Mouse (Mus musculus): ENCODE measurements around the gene Zbtb42. TPM values are rescaled to one million over a fixed set of nuclear protein-coding genes. Genes with fewer than 3 reads are reported as not detected.

Gene Zbtb42
- polyA plus RNA-seq, 1 experiment from 2014 or later = 2.4 TPM

DNA sequence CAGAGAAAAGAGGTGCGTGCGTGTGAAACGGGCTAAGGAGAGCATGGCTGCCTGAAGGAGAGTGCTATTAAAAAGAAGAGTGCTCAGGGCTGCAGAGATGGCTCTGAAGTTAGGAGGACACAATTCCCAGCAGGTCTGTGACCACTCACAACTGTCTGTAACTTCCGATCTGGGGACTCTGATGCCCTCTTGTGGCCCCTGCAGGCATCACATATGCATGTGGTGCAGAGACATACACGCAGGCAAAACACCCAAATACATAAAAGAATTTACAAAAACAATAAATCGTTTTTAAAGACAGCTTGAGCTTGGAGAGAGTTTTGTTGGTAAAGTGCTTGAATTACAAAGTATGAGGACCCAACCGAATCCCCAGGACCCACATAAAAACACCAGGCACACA, 38.5 kb downstream of the Zbtb42 start:
- no peak overlapping the region for H3K4me2 ChIP-seq (ENCODE audit: low read length)
- peaks cover 7% of the 10 kb centered on the region; the same call in 1 of the 2 replicates for H3K4me1 ChIP-seq (ENCODE audit: control insufficient read depth, insufficient read depth, low read depth, low read length)
- peaks cover 6% of the 10 kb centered on the region for H3K27me3 ChIP-seq (replicated peaks; ENCODE audit: control insufficient read depth, insufficient read depth, low read length)
- no peaks in the 10 kb centered on the region for H3K9me3 ChIP-seq (ENCODE audit: control insufficient read depth, low read length)
- no peak overlapping the region for H3K4me3 ChIP-seq (ENCODE audit: low read length)
- no peak for ATAC-seq
- WGBS = 28% methylated on average over 7 of the region's 7 CpGs
- H3K9ac ChIP-seq (ENCODE audit: low read depth, low read length) = no peak overlapping the region
- H3K27ac ChIP-seq (ENCODE audit: low read depth, low read length) = no peak overlapping the region
- H3K36me3 ChIP-seq (ENCODE audit: control insufficient read depth, insufficient read depth, low read length) = no peaks in the 10 kb centered on the region

DNA sequence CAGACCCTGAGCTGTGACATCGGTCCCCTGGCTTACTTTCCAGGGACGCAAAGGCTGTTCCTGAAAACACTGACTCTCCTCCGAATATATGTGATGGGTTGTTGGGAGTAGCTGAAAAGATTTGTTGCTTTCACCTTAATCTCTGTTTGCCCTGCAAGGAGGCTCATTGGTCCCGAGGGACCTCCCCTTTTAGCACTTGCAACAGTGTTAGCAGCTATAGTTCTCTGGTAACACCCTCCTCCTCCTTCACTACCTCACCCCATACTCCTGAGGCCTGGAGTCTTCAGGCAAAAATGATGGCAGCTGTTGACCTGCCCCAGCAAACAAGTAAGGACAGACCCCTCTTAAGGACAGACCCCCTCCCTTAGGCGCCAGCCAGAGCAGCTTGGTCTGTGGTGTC, 40.4 kb downstream of the Zbtb42 start:
- H3K4me2 ChIP-seq (ENCODE audit: low read length) = no peak overlapping the region
- H3K9ac ChIP-seq (ENCODE audit: low read depth, low read length) = no peak overlapping the region
- no peak for ATAC-seq
- WGBS = 72% methylated on average over 5 of the region's 5 CpGs
- peaks cover 6% of the 10 kb centered on the region for H3K27me3 ChIP-seq (replicated peaks; ENCODE audit: control insufficient read depth, insufficient read depth, low read length)
- H3K4me1 ChIP-seq (ENCODE audit: control insufficient read depth, insufficient read depth, low read depth, low read length) = peaks cover 20% of the 10 kb centered on the region
- H3K9me3 ChIP-seq (ENCODE audit: control insufficient read depth, low read length) = no peaks in the 10 kb centered on the region
- no peak overlapping the region for H3K4me3 ChIP-seq (ENCODE audit: low read length)
- H3K36me3 ChIP-seq (ENCODE audit: control insufficient read depth, insufficient read depth, low read length) = no peaks in the 10 kb centered on the region
- H3K27ac ChIP-seq (ENCODE audit: low read depth, low read length) = no peak overlapping the region

DNA sequence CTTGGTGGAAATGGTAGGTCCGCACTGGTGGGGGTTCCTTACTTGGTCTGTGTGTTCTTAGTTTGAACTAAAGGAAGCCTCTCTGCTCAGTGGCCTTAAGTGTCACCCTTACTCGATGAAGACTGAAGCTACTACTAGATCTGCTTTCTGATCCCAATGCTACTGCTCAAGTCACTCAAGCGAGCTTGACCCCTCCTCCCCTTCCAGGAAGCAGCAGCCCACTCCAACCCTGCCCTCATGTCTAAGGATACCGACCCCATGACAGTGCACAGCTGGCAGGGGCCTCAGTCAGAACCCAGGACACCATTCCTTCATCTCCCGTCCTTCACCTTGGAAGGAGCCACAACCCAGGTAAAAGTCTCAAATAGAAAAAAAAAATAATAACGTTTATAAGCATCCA, 41.6 kb downstream of the Zbtb42 start, which contains the start of gene Cep170b:
Gene Cep170b (plus strand): TSS at position 240 of the 400 bp plus-strand sequence.
- H3K4me3 ChIP-seq (ENCODE audit: low read length) = peak within 1 kb of the TSS; percentile 89
- peak within 1 kb of the TSS; percentile 88 for H3K4me2 ChIP-seq (ENCODE audit: low read length)
- H3K36me3 ChIP-seq (ENCODE audit: control insufficient read depth, insufficient read depth, low read length) = no peaks in the 10 kb centered on the region
- no peaks in the 10 kb centered on the region for H3K9me3 ChIP-seq (ENCODE audit: control insufficient read depth, low read length)
- WGBS = 72% methylated on average over 6 of the region's 6 CpGs
- peak within 1 kb of the TSS; percentile 59 for H3K27ac ChIP-seq (ENCODE audit: low read depth, low read length)
- peak within 1 kb of the TSS; percentile 82 for H3K9ac ChIP-seq (ENCODE audit: low read depth, low read length)
- peaks cover 28% of the 10 kb centered on the region for H3K4me1 ChIP-seq (ENCODE audit: control insufficient read depth, insufficient read depth, low read depth, low read length)
- peaks cover 6% of the 10 kb centered on the region for H3K27me3 ChIP-seq (replicated peaks; ENCODE audit: control insufficient read depth, insufficient read depth, low read length)
- no peak for ATAC-seq

DNA sequence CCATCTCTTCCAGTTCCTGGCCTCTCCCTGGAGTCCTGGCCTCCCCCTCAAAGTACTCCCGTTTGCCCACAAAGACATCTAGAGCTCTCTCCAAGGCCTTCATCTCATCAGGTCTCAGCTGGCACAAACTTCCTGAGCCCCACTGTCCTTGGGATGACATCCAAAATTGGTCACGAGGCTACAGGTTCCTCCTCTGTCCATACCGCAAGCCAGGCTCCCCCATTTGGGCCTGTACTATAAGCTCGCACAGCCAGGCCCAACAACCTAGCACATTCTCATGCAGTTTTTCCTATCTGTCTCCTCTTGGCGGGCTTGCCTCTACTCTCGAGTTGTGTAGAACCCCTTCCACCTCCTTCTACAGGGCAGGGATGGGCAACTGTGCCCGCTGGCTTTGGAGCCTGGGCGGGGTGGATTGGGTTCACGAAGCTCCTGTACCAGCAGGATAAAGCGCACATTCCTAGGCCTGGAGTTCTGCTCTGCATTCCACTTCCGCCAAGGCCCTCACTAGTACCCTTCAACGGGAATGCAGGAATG, 42.3 kb downstream of the Zbtb42 start:
- H3K9ac ChIP-seq (ENCODE audit: low read depth, low read length) = peak overlapping the region; percentile 82
- H3K4me3 ChIP-seq (ENCODE audit: low read length) = peak overlapping the region; percentile 89
- peaks cover 28% of the 10 kb centered on the region for H3K4me1 ChIP-seq (ENCODE audit: control insufficient read depth, insufficient read depth, low read depth, low read length)
- H3K4me2 ChIP-seq (ENCODE audit: low read length) = peak overlapping the region; percentile 88
- no peak; the same call in 1 of the 2 replicates for ATAC-seq
- H3K27ac ChIP-seq (ENCODE audit: low read depth, low read length) = peak overlapping the region; percentile 59
- WGBS = 38% methylated on average over 12 of the region's 12 CpGs
- H3K36me3 ChIP-seq (ENCODE audit: control insufficient read depth, insufficient read depth, low read length) = no peaks in the 10 kb centered on the region
- H3K9me3 ChIP-seq (ENCODE audit: control insufficient read depth, low read length) = no peaks in the 10 kb centered on the region
- H3K27me3 ChIP-seq (replicated peaks; ENCODE audit: control insufficient read depth, insufficient read depth, low read length) = peaks cover 6% of the 10 kb centered on the region

DNA sequence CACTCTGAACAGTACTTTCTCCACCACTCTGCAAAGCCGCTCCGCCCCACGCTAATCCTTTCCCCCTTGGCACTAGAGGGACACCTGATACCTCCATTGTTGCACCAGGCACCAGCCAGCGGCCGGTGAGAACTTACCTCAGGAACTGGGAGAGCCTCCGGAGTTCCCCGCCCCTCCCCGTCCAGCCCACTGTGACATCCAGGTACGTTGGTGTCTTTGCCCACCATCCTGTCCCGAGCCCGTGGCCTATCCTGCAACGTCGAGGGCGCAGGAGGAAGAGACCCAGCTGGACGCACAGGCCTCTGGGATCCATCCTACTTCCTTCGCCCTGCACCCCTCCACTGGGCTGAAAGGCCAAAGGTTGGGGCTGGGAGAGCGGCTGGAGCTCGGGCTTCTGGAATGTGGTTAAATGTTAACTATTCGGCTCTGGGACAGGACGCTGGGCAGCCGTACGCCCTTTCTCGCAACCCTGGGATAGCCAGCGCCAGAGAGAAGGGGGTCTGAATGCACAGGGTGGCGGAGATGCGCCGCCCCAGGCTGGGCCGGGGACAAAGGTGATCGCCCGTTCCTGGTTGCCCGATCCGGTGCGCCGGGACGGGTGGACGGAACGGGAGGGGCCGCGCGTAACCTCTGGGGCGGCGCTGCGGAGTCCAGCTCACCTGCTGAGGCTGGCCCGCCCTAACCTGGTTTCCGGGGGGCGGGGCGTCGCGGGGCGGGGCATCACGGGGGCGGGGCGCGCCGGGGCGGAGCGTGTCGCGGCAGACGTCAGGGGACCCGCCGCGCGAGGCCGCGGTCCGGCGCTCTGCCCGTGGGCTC, 43.0 kb downstream of the Zbtb42 start:
- WGBS = 3% methylated on average over 46 of the region's 69 CpGs
- Histone ChIP-seq H3K27ac (ENCODE audit: low read depth, low read length) (peak overlapping the region; percentile 74; the same call in 1 of the 2 replicates), H3K27me3 (replicated peaks; ENCODE audit: control insufficient read depth, insufficient read depth, low read length) (peaks cover 6% of the 10 kb centered on the region), H3K4me1 (ENCODE audit: control insufficient read depth, insufficient read depth, low read depth, low read length) (peaks cover 28% of the 10 kb centered on the region), H3K36me3 (ENCODE audit: control insufficient read depth, insufficient read depth, low read length) (no peaks in the 10 kb centered on the region), H3K4me2 (ENCODE audit: low read length) (peak overlapping the region; percentile 88), H3K9ac (ENCODE audit: low read depth, low read length) (peak overlapping the region; percentile 82), H3K4me3 (ENCODE audit: low read length) (peak overlapping the region; percentile 89), H3K9me3 (ENCODE audit: control insufficient read depth, low read length) (no peaks in the 10 kb centered on the region)
- peak; percentile 38 for ATAC-seq

DNA sequence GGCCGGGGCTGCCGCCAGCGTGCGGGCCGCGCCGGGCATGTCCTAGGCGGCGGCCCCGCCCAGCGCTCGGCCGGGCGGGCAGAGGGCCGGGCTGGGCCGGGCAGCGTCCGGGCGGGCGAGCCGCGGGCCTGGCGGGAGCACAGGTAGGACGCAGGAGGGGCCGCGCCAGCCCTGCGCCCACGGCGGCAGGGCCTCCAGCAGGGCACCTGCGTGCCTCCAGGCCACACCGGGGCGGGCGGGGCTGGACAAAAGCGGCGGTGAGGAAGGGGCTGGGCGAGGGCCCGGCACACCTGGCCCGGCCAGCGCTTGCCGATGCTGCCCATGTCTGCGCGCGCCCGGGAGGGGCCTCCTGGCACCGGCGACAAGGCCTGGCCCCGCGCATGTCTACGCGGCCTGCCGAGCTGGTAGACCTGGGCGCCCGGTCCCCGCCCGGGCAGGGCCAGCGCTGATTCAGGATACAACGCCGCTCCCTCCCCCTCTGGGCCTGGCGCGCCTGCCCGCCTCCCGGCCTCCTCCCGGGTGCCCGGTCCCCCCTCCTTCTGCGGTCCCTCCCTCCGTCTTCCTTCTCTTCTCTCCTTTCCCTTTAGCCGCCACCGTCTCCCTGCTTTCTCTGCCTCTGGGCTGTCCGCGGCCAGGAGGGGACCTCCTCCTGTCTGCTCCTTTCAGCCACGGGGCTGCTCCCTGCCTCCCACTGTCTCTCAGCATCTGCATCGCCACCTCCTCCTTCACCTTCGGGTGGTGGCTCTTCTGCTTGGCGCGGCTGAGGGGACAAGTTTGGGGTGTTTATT, 43.8 kb downstream of the Zbtb42 start:
- peak overlapping the region; percentile 82 for H3K9ac ChIP-seq (ENCODE audit: low read depth, low read length)
- H3K27ac ChIP-seq (ENCODE audit: low read depth, low read length) = peak overlapping the region; percentile 74
- peak overlapping the region; percentile 88 for H3K4me2 ChIP-seq (ENCODE audit: low read length)
- no peaks in the 10 kb centered on the region for H3K9me3 ChIP-seq (ENCODE audit: control insufficient read depth, low read length)
- under 1% methylated on average over 38 of the region's 75 CpGs for WGBS
- H3K27me3 ChIP-seq (replicated peaks; ENCODE audit: control insufficient read depth, insufficient read depth, low read length) = peaks cover 6% of the 10 kb centered on the region
- peak; percentile 48 for ATAC-seq
- no peaks in the 10 kb centered on the region for H3K36me3 ChIP-seq (ENCODE audit: control insufficient read depth, insufficient read depth, low read length)
- peak overlapping the region; percentile 89 for H3K4me3 ChIP-seq (ENCODE audit: low read length)
- H3K4me1 ChIP-seq (ENCODE audit: control insufficient read depth, insufficient read depth, low read depth, low read length) = peaks cover 28% of the 10 kb centered on the region

DNA sequence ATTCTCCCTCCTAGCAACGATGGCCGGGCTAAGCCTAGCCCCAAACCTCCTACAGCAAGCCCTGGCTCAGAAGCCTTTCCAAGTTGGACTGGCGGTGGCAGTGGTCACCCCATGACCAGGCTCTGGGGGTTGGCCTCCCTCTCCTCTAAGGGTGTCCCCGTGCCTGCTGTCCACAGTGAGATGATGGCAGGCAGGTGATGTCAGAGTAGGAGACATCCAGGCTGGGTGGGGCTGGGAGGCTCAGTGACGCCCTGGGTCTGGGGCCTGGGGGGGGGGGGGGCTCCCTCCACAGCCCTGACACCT, 44.4 kb downstream of the Zbtb42 start:
- peaks cover 28% of the 10 kb centered on the region for H3K4me1 ChIP-seq (ENCODE audit: control insufficient read depth, insufficient read depth, low read depth, low read length)
- H3K27ac ChIP-seq (ENCODE audit: low read depth, low read length) = peak overlapping the region; percentile 74; the same call in 1 of the 2 replicates
- WGBS = 15% methylated on average over 5 of the region's 5 CpGs
- peak overlapping the region; percentile 88 for H3K4me2 ChIP-seq (ENCODE audit: low read length)
- peak overlapping the region; percentile 82 for H3K9ac ChIP-seq (ENCODE audit: low read depth, low read length)
- ATAC-seq = peak; percentile 29
- H3K27me3 ChIP-seq (replicated peaks; ENCODE audit: control insufficient read depth, insufficient read depth, low read length) = peaks cover 6% of the 10 kb centered on the region
- peak overlapping the region; percentile 89 for H3K4me3 ChIP-seq (ENCODE audit: low read length)
- H3K36me3 ChIP-seq (ENCODE audit: control insufficient read depth, insufficient read depth, low read length) = no peaks in the 10 kb centered on the region
- no peaks in the 10 kb centered on the region for H3K9me3 ChIP-seq (ENCODE audit: control insufficient read depth, low read length)

DNA sequence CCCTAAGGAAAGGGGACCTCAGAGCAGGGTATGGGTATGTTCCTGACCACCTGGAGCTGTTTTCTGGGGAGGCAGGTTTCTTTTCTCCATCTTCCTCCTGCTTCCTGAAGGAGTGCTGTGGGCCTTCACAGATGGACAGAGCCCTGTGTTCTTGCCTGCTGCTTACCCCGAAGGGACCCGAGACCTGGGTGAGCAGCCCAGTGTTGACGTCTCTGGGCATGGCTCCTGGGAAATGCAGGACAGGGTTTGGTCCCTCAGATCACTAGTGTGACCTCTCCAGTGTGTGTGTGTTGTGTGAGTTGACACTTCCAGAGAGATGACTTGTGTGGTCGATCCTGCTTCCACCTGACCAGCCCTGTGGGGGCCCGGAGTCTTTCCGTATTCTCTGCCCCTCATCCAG, 44.8 kb downstream of the Zbtb42 start:
- Histone ChIP-seq H3K36me3 (ENCODE audit: control insufficient read depth, insufficient read depth, low read length) (no peaks in the 10 kb centered on the region), H3K9me3 (ENCODE audit: control insufficient read depth, low read length) (no peaks in the 10 kb centered on the region), H3K4me3 (ENCODE audit: low read length) (peak overlapping the region; percentile 89), H3K27ac (ENCODE audit: low read depth, low read length) (no peak overlapping the region; the same call in 1 of the 2 replicates), H3K27me3 (replicated peaks; ENCODE audit: control insufficient read depth, insufficient read depth, low read length) (peaks cover 6% of the 10 kb centered on the region), H3K4me1 (ENCODE audit: control insufficient read depth, insufficient read depth, low read depth, low read length) (peaks cover 28% of the 10 kb centered on the region), H3K9ac (ENCODE audit: low read depth, low read length) (peak overlapping the region; percentile 82), H3K4me2 (ENCODE audit: low read length) (peak overlapping the region; percentile 88)
- ATAC-seq = no peak
- WGBS = 86% methylated on average over 6 of the region's 6 CpGs

All from hindbrain, embryonic 16.5 days (tissue).